13 mouse cellular contexts compared by ENCODE assay signal in genomic region chr1:94081191-94081590, GRCm38 (mm10). TPM values are rescaled to one million over a fixed set of nuclear protein-coding genes. Genes with fewer than 3 reads are reported as not detected.
DNase-seq lines count a peak whose midpoint lies in the region; ATAC-seq and TF ChIP-seq lines count a peak whose summit lies in the region.
"Had no signal": no experiment of that assay in that cellular context is flagged by ENCODE, and none has a peak within 500 bp of the region (broad histone marks: within the 10 kb centered on the region; RNA-seq: fewer than 3 reads in every experiment).

No protein-coding gene starts in this region.

- no peak overlapping the region for H3K9ac ChIP-seq in liver, embryonic 12.5 days
- no peak overlapping the region for H3K9ac ChIP-seq in liver, postnatal 0 days (replicated peaks)
- no peak overlapping the region for H3K9ac ChIP-seq in embryonic facial prominence, embryonic 14.5 days (ENCODE audit: low read depth, low read length)
- H3K9ac ChIP-seq: liver, embryonic 13.5 days; stomach, embryonic 15.5 days had no signal

- no peaks in the 10 kb centered on the region for H3K9me3 ChIP-seq in liver, embryonic 12.5 days (replicated peaks)
- H3K9me3 ChIP-seq in liver, postnatal 0 days (ENCODE audit: low read length) = no peaks in the 10 kb centered on the region
- H3K9me3 ChIP-seq in embryonic facial prominence, embryonic 14.5 days (ENCODE audit: control insufficient read depth, low read length) = no peaks in the 10 kb centered on the region
- H3K9me3 ChIP-seq in limb, embryonic 10.5 days (replicated peaks) = no peaks in the 10 kb centered on the region
- H3K9me3 ChIP-seq: liver, embryonic 13.5 days; stomach, embryonic 15.5 days had no signal

- intact Hi-C loops in heart, postnatal 14 days (cut with DNase I) = no loop called here

- TF ChIP-seq EP300 in liver, postnatal 0 days (IDR thresholded peaks at IDR 0.05; ENCODE audit: low read depth) = no peak

- H3K4me1 ChIP-seq in liver, embryonic 12.5 days = no peaks in the 10 kb centered on the region
- H3K4me1 ChIP-seq in liver, postnatal 0 days (ENCODE audit: insufficient read depth) = no peaks in the 10 kb centered on the region
- H3K4me1 ChIP-seq in embryonic facial prominence, embryonic 14.5 days (ENCODE audit: control insufficient read depth, insufficient read depth, low read length) = no peaks in the 10 kb centered on the region
- peaks cover 5% of the 10 kb centered on the region; the same call in 1 of the 2 replicates for H3K4me1 ChIP-seq in limb, embryonic 10.5 days
- H3K4me1 ChIP-seq: liver, embryonic 13.5 days; stomach, embryonic 15.5 days had no signal

- WGBS in liver, embryonic 12.5 days (ENCODE audit: insufficient replicate concordance) = 42% methylated on average over 11 of the region's 11 CpGs
- WGBS in liver, postnatal 0 days (ENCODE audit: insufficient replicate concordance) = 48% methylated on average over 11 of the region's 11 CpGs
- 57% methylated on average over 11 of the region's 11 CpGs for WGBS in embryonic facial prominence, embryonic 14.5 days
- WGBS in limb, embryonic 10.5 days = 55% methylated on average over 11 of the region's 11 CpGs

- H3K36me3 ChIP-seq in liver, embryonic 12.5 days = no peaks in the 10 kb centered on the region
- no peaks in the 10 kb centered on the region for H3K36me3 ChIP-seq in liver, postnatal 0 days (replicated peaks; ENCODE audit: insufficient read depth, low read length)
- no peaks in the 10 kb centered on the region for H3K36me3 ChIP-seq in embryonic facial prominence, embryonic 14.5 days (ENCODE audit: control insufficient read depth, insufficient read depth, low read length)
- no peaks in the 10 kb centered on the region for H3K36me3 ChIP-seq in limb, embryonic 10.5 days
- H3K36me3 ChIP-seq: liver, embryonic 13.5 days; stomach, embryonic 15.5 days had no signal

- no peak for TF ChIP-seq CTCF in liver, postnatal 0 days (IDR thresholded peaks at IDR 0.05; ENCODE audit: low read depth)

- no peak overlapping the region for H3K4me3 ChIP-seq in liver, embryonic 12.5 days
- H3K4me3 ChIP-seq in liver, postnatal 0 days (ENCODE audit: low read depth, low read length) = no peak overlapping the region
- no peak overlapping the region for H3K4me3 ChIP-seq in embryonic facial prominence, embryonic 14.5 days (ENCODE audit: low read depth, low read length)
- peak overlapping the region; percentile 3; the same call in 1 of the 2 replicates for H3K4me3 ChIP-seq in limb, embryonic 10.5 days
- H3K4me3 ChIP-seq: liver, embryonic 13.5 days; stomach, embryonic 15.5 days had no signal

- peak; percentile 56 for DNase-seq in heart, adult 11 months
- no peak for DNase-seq in heart, postnatal 14 days
- no peak for DNase-seq in liver, postnatal 0 days
- DNase-seq in embryonic facial prominence, embryonic 14.5 days (ENCODE audit: low spot score) = no peak
- DNase-seq in limb, embryonic 10.5 days (ENCODE audit: low spot score) = no peak
- DNase-seq in cerebellum, postnatal 36 days = no peak
- DNase-seq in MN1 (ENCODE audit: low spot score) = no peak
- DNase-seq: cerebellum, postnatal 14 days; liver, embryonic 13.5 days had no signal

- no peak overlapping the region for H3K27ac ChIP-seq in liver, embryonic 12.5 days
- H3K27ac ChIP-seq in liver, postnatal 0 days (ENCODE audit: low read depth) = no peak overlapping the region
- no peak overlapping the region for H3K27ac ChIP-seq in embryonic facial prominence, embryonic 14.5 days (replicated peaks; ENCODE audit: low read depth, low read length)
- no peak overlapping the region for H3K27ac ChIP-seq in limb, embryonic 10.5 days
- H3K27ac ChIP-seq: liver, embryonic 13.5 days; stomach, embryonic 15.5 days had no signal

- ATAC-seq in liver, embryonic 12.5 days = no peak
- ATAC-seq in liver, postnatal 0 days = no peak
- ATAC-seq in embryonic facial prominence, embryonic 14.5 days (ENCODE audit: low read depth) = no peak
- ATAC-seq: midbrain, embryonic 16.5 days had no signal

- H3K27me3 ChIP-seq in liver, embryonic 12.5 days (replicated peaks) = peaks cover 11% of the 10 kb centered on the region; the same call in 1 of the 2 replicates
- H3K27me3 ChIP-seq in liver, postnatal 0 days (ENCODE audit: insufficient read depth, low read length) = no peaks in the 10 kb centered on the region
- 0 out of 2 replicates have a peak, but pooled peaks cover 4% of the 10 kb centered on the region for H3K27me3 ChIP-seq in embryonic facial prominence, embryonic 14.5 days (replicated peaks; ENCODE audit: control insufficient read depth, insufficient read depth, low read length)
- peaks cover 18% of the 10 kb centered on the region; the same call in 1 of the 2 replicates for H3K27me3 ChIP-seq in limb, embryonic 10.5 days (ENCODE audit: low read depth, poor library complexity, severe bottlenecking)
- H3K27me3 ChIP-seq: liver, embryonic 13.5 days; stomach, embryonic 15.5 days had no signal

- H3K4me2 ChIP-seq in liver, embryonic 12.5 days = peak overlapping the region; percentile 5; the same call in 1 of the 2 replicates
- no peak overlapping the region for H3K4me2 ChIP-seq in liver, postnatal 0 days (ENCODE audit: low read depth, low read length)
- peak overlapping the region; percentile 1; the same call in 1 of the 2 replicates for H3K4me2 ChIP-seq in embryonic facial prominence, embryonic 14.5 days (ENCODE audit: low read depth, low read length)
- H3K4me2 ChIP-seq: liver, embryonic 13.5 days had no signal

RNA-seq across cellular contexts. Expression of gene Pdcd1, which starts 28.8 kb away (rescaled TPM):
- under 1 TPM; 0.14 to 0.24 TPM for total RNA-seq in heart, postnatal 14 days (2021)
- polyA plus RNA-seq in liver, embryonic 12.5 days (2016; fragmentation: Nextera tagmentation; extraction: Ambion mirVana) = not detected in 2 replicates
- 0.15 TPM in 2 replicates for polyA plus RNA-seq in liver, postnatal 0 days (2015; fragmentation: Nextera tagmentation; extraction: Ambion mirVana)
- polyA plus RNA-seq in embryonic facial prominence, embryonic 14.5 days (2014; fragmentation: Nextera tagmentation; extraction: Ambion mirVana) = 0.25 TPM in 1 of 2 replicates, not detected in the other
- polyA plus RNA-seq in limb, embryonic 10.5 days (2016; fragmentation: Nextera tagmentation; extraction: Ambion mirVana) = not detected in 2 replicates
- total RNA-seq: granulocyte monocyte progenitor cell, adult 5-6 weeks had no signal
- polyA plus RNA-seq: liver, embryonic 13.5 days; midbrain, embryonic 16.5 days had no signal
